Mouse (Mus musculus) midbrain, embryonic 11.5 days (tissue): Measurements from ENCODE around the gene Fam53b. TPM values are rescaled to one million over a fixed set of nuclear protein-coding genes. Genes with fewer than 3 reads are reported as not detected.

Experiments
- ATAC-seq: fragments of 200-750 bp; cut with Nextera tagmentation; 2 replicates; pipeline ENCODE4 v1.8.0; 2017; ENCODE audit warnings: moderate TSS enrichment, moderate library complexity; ENCODE audit not compliant: low FRiP score
- DNase-seq: peaks from one replicate; pipeline ENCODE4 v3.0.0; 2015; ENCODE audit warnings: low spot score; ENCODE audit errors: missing footprints
- H3K27ac ChIP-seq: fragments of 300-500 bp; sonication (generic); 2 replicates; pipeline ENCODE4 v1.5.1; 2014; ENCODE audit warnings: low read depth, low read length
- H3K27me3 ChIP-seq: fragments of 300-500 bp; sonication (generic); 2 replicates; pipeline ENCODE4 v1.6.1; 2014; ENCODE audit warnings: mild to moderate bottlenecking, low read length, moderate library complexity, mixed read lengths; ENCODE audit not compliant: control insufficient read depth, insufficient read depth
- H3K36me3 ChIP-seq: fragments of 300-500 bp; sonication (generic); 2 replicates; pipeline ENCODE4 v1.6.1; 2014; ENCODE audit warnings: mild to moderate bottlenecking, low read length, moderate library complexity, mixed read lengths; ENCODE audit not compliant: control insufficient read depth, insufficient read depth
- H3K4me1 ChIP-seq: fragments of 300-500 bp; sonication (generic); 2 replicates; pipeline ENCODE4 v1.6.1; 2014; ENCODE audit warnings: low read length; ENCODE audit not compliant: control insufficient read depth, insufficient read depth
- H3K4me2 ChIP-seq: fragments of 300-500 bp; sonication (generic); 2 replicates; pipeline ENCODE4 v1.6.1; 2014; ENCODE audit warnings: mild to moderate bottlenecking, moderate library complexity
- H3K4me3 ChIP-seq: fragments of 300-500 bp; sonication (generic); 2 replicates; pipeline ENCODE4 v1.5.1; 2014; ENCODE audit warnings: low read depth, low read length
- H3K9ac ChIP-seq: fragments of 300-500 bp; sonication (generic); 2 replicates; pipeline ENCODE4 v1.6.1; 2014; ENCODE audit warnings: low read length
- H3K9me3 ChIP-seq: fragments of 300-500 bp; sonication (generic); 2 replicates; pipeline ENCODE4 v1.6.1; 2016; ENCODE audit warnings: low read length; ENCODE audit not compliant: control insufficient read depth
- WGBS: fragments of 180-500 bp; shearing (Covaris S2); extraction: QIAGEN DNeasy Blood & Tissue Kit; methylation state at CpG from one replicate; pipeline ENCODE4 v1.1.7; 2014; 5-methylcytosine and 5-hydroxymethylcytosine counted together
- polyA plus RNA-seq: library from polyadenylated mRNA; unstranded; fragments of >200 nt; fragmentation: Nextera tagmentation; extraction: Ambion mirVana; gene quantifications from 2 replicates; pipeline ENCODE4 v1.2.1, GENCODE M21; 2014

The Fam53b gene
- polyA plus RNA-seq, 1 experiment from 2014 or later, result 17.5 TPM

DNA sequence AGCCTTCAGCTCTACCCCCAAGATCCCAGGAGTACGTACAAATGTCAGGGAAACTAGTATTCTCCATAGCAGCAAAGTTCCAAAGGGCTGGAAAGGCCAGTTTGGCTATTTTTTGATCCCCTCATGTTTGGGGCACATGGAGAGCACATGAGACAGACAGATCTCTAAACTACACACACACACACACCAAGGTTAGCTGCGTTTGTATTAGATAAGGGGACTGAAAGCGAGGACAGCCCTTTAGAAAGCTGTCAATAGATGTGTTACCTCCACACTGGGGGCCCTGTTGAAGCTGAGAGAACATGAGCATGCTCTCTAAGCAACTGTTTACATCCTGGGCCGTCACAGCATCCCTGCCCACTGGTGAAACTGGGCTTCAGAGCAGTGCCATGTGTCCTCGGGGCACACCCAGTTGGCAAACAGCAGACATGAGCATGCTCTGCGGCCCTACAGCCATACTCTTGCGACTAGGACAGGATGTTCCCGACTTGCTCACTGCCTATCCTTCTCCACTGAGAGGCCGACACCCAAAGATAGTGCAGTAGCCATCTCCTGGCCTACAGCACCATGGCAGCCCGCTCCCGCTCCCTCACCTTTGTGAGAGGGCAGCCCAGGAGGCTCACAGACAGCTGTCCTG, 47.3 kb downstream of the Fam53b start:
- Histone ChIP-seq H3K9me3 (no peaks in the 10 kb centered on the region), H3K4me1 (no peaks in the 10 kb centered on the region; the same call in 1 of the 2 replicates), H3K27ac (no peak overlapping the region; the same call in 1 of the 2 replicates), H3K36me3 (no peaks in the 10 kb centered on the region), H3K27me3 (no peaks in the 10 kb centered on the region), H3K4me2 (no peak overlapping the region), H3K9ac (no peak overlapping the region), H3K4me3 (no peak overlapping the region)
- no peak for DNase-seq
- WGBS, result 92% methylated on average over 11 of the region's 11 CpGs
- ATAC-seq, result no peak

DNA sequence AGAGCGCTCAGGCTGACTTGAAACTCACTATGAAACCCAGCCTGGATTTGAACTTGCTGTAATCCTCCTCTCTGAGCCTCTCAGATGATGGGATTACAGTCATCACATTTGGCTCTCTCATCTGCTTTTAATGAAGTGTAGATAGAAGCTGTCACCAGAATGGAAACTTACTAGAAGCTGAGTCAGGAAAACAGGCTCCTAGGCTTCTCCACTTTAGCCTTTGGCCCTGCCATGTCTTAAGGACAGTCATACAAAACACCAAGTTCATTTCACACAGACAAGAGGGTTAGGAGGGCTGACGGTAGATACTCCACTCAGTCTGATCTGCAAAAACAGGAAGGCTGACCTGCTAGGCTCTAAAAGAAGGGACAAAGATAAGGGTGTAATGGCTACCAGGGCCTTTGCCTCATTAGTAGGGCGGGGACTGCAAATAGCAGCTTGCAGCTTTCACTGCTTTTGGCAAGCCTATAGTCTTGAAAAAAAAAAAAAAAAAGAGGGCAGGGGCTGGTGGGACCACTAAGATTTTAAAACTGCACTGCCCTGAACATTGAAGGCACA, 48.0 kb downstream of the Fam53b start:
- 84% methylated on average over 3 of the region's 3 CpGs for WGBS
- H3K9ac ChIP-seq, result no peak overlapping the region
- H3K27me3 ChIP-seq, result no peaks in the 10 kb centered on the region
- ATAC-seq (no peak), DNase-seq (no peak)
- no peaks in the 10 kb centered on the region for H3K36me3 ChIP-seq
- no peaks in the 10 kb centered on the region for H3K9me3 ChIP-seq
- no peaks in the 10 kb centered on the region; the same call in 1 of the 2 replicates for H3K4me1 ChIP-seq
- no peak overlapping the region for H3K27ac ChIP-seq
- H3K4me2 ChIP-seq, result no peak overlapping the region
- H3K4me3 ChIP-seq, result no peak overlapping the region

DNA sequence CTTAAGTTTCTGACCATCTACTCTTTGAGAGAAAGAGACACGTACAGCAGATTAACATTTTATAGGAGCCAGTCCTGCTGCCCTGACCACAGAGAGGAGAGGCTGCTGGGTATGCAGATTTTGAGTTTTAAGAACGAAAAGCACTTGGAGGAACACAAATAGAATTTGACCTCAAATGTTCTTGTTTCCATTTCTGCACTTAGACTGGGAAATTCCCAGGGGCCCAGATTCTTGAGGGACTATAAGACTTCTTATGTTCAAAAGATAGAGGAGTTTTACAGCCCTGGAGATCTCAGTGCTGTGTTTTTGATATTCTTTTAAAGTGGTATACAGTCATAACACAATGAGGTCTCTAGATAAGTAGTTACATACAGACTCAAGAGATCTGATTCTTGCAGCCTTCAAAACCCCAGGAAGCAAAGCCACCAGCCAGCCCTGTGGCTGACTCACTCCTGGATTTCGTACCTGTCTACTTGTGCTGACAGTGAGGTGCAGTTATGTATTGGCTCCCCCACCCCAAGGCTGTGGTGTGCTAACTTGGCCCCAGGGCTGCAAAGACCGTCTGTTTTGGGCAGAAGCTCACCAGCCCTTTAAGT, 48.7 kb downstream of the Fam53b start:
- no peak overlapping the region for H3K4me2 ChIP-seq
- no peak overlapping the region for H3K27ac ChIP-seq
- H3K9me3 ChIP-seq, result no peaks in the 10 kb centered on the region
- 88% methylated on average over 4 of the region's 4 CpGs for WGBS
- no peaks in the 10 kb centered on the region for H3K27me3 ChIP-seq
- H3K36me3 ChIP-seq, result no peaks in the 10 kb centered on the region
- H3K4me1 ChIP-seq, result no peaks in the 10 kb centered on the region; the same call in 1 of the 2 replicates
- ATAC-seq (no peak), DNase-seq (no peak)
- H3K4me3 ChIP-seq, result no peak overlapping the region
- H3K9ac ChIP-seq, result no peak overlapping the region

DNA sequence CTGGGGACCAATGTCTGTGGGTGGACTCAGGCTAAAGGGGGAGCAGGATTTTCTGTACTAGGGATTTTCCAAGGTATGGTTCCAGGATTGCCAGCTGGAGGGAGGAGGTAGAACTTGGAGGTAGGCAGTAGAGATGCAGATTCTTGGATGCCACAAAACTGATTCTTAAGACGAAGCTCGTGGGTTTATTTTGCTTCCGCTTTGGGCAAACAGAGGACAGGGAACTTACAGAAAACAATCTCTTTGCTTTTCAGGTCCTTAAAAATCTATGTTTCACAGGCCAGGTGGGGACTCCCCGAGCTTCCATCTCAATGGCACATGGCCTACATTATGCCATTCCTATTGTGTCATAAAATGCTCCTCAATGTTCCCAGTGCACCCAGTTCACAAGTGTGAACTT, 49.4 kb downstream of the Fam53b start:
- Histone ChIP-seq H3K27me3 (no peaks in the 10 kb centered on the region), H3K36me3 (peaks cover 5% of the 10 kb centered on the region), H3K4me2 (no peak overlapping the region), H3K9me3 (no peaks in the 10 kb centered on the region), H3K9ac (no peak overlapping the region), H3K4me1 (no peaks in the 10 kb centered on the region; the same call in 1 of the 2 replicates), H3K27ac (no peak overlapping the region), H3K4me3 (no peak overlapping the region)
- DNase-seq (no peak), ATAC-seq (no peak)
- WGBS, result 96% methylated on average over 4 of the region's 4 CpGs

DNA sequence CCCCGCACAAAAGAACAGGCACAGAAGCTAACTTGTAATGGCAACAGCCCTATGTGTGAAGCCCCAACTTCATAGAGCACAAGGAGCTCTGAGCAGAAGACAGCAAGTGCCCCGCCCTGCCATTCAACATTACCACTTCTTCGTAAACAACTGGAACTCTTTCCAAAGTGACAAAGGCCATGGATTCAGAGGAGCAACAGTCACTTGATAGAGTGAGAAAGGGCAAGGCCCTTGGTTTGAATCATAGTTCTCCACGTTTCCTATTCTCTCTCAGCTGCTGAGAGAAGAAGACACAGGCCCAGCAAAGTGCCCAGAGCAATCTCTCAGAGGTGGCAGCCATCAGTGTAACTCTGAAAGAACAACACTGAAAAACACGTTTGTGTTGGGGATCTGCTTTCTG, 49.8 kb downstream of the Fam53b start:
- H3K9me3 ChIP-seq, result no peaks in the 10 kb centered on the region
- no peak overlapping the region for H3K9ac ChIP-seq
- no peaks in the 10 kb centered on the region; the same call in 1 of the 2 replicates for H3K4me1 ChIP-seq
- H3K4me3 ChIP-seq, result no peak overlapping the region
- DNase-seq (no peak), ATAC-seq (no peak)
- H3K27me3 ChIP-seq, result no peaks in the 10 kb centered on the region
- peaks cover 5% of the 10 kb centered on the region for H3K36me3 ChIP-seq
- H3K4me2 ChIP-seq, result no peak overlapping the region
- no peak overlapping the region for H3K27ac ChIP-seq
- WGBS, result 91% methylated on average over 5 of the region's 5 CpGs

DNA sequence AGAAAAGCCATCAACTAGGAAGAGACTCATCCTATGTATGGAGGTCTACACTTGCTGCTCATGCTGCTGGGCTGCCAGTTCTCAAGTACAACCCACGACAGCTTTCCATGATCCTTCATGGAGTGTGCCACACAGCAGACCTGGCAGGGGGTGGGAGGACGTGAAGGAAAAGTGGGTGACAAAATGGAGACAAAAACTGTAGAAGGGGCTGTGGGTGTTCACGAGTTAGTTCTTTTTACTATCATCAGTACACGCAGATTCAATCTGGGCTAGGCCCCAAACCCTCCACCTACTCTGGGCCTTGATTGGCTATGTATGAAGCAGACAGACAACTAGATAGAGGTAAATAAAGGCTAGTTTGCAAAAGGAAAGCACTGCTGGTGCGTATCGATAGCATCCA, 50.3 kb downstream of the Fam53b start:
- Histone ChIP-seq H3K36me3 (peaks cover 5% of the 10 kb centered on the region), H3K27me3 (no peaks in the 10 kb centered on the region), H3K9ac (no peak overlapping the region), H3K27ac (no peak overlapping the region), H3K4me1 (no peaks in the 10 kb centered on the region; the same call in 1 of the 2 replicates), H3K4me3 (no peak overlapping the region), H3K9me3 (no peaks in the 10 kb centered on the region), H3K4me2 (no peak overlapping the region)
- ATAC-seq (no peak), DNase-seq (no peak)
- 90% methylated on average over 6 of the region's 6 CpGs for WGBS

DNA sequence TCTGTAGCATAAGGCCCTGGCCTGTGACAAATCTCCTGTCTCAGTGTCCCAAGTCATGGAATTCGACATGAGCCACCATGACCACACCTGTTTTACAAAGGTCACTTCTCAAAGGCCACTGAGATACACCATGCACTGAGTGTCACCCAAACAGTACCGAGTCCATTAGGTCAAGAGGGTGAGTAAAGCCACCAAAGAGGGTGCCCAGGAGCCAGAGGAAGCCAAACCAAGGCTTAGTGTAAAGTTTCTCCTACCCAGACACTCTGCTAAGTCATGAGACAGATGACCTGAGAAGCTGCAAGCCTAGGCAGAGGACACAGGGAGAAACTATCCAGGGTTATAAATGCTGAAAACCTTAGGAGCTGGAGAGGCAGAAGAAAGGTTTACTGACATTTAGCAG, 52.3 kb downstream of the Fam53b start:
- WGBS, result 92% methylated on average over 2 of the region's 2 CpGs
- Histone ChIP-seq H3K36me3 (peaks cover 5% of the 10 kb centered on the region), H3K4me1 (no peaks in the 10 kb centered on the region), H3K4me2 (no peak overlapping the region), H3K9me3 (no peaks in the 10 kb centered on the region), H3K4me3 (no peak overlapping the region), H3K27me3 (no peaks in the 10 kb centered on the region), H3K9ac (no peak overlapping the region), H3K27ac (no peak overlapping the region)
- DNase-seq (no peak), ATAC-seq (no peak)

DNA sequence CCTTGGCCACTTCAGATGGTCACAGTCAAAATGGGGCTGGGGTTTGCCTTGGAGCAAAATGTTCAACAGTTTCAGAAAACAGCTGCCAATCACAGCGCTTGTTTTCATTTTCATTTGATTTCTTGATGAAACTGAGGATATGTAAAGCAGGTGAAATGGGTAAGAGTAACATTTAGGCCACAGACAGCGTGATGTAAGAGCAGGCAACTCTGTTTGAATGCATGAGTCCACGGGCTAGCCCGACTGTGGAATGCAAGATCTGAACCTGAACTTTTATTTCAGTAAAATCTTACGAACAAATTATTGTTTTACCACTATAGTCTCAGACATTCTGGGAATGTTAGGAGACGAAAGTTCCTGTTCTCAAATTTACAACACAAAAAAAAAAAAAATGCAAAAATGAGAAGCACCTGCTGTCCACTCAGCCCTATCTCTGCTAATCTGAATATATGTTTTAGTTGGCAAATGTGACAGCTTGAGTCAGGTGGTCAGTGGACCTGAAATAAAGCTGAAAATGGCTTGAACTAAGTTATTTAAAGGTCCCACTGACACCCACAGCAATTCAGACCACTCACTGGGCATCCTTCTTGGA, 53.0 kb downstream of the Fam53b start:
- H3K9me3 ChIP-seq, result no peaks in the 10 kb centered on the region
- no peaks in the 10 kb centered on the region for H3K4me1 ChIP-seq
- H3K9ac ChIP-seq, result no peak overlapping the region
- H3K4me3 ChIP-seq, result no peak overlapping the region
- no peak for ATAC-seq
- H3K27me3 ChIP-seq, result no peaks in the 10 kb centered on the region
- 93% methylated on average over 6 of the region's 6 CpGs for WGBS
- peaks cover 5% of the 10 kb centered on the region for H3K36me3 ChIP-seq
- no peak overlapping the region for H3K4me2 ChIP-seq
- H3K27ac ChIP-seq, result no peak overlapping the region
- no peak for DNase-seq

DNA sequence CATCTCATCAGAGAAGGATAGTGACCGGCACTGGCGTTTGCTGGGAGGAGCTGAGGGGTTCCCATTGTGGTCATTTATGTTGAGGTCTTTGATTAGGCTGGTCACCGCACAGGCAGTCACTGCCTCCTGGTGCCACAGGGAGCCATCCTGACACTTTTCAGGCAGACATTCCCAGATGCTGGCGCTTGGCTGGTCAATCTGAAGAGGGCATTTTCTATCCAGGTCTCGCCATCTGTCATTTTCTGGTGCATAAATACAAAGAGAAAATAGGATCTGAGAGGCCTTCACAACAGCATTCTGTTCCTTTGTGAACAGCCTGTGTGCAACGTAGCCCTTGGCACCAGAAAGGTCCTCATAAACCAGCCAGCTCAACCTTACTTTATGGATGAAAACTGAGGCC, 53.8 kb downstream of the Fam53b start:
- no peaks in the 10 kb centered on the region for H3K9me3 ChIP-seq
- no peak overlapping the region for H3K27ac ChIP-seq
- no peak overlapping the region for H3K4me2 ChIP-seq
- ATAC-seq (no peak), DNase-seq (no peak)
- no peak overlapping the region for H3K9ac ChIP-seq
- WGBS, result 81% methylated on average over 6 of the region's 6 CpGs
- no peaks in the 10 kb centered on the region for H3K27me3 ChIP-seq
- H3K4me1 ChIP-seq, result no peaks in the 10 kb centered on the region
- peaks cover 5% of the 10 kb centered on the region for H3K36me3 ChIP-seq
- no peak overlapping the region for H3K4me3 ChIP-seq
